Mouse (Mus musculus): ENCODE results near the gene Abhd10. TPM values are rescaled to one million over a fixed set of nuclear protein-coding genes. Genes with fewer than 3 reads are reported as not detected.
A peak's percentile ranks its signal among the peaks of the same experiment; 100 is the strongest.

The Abhd10 gene
- polyA plus RNA-seq, 1 experiment: 22.0 TPM

DNA sequence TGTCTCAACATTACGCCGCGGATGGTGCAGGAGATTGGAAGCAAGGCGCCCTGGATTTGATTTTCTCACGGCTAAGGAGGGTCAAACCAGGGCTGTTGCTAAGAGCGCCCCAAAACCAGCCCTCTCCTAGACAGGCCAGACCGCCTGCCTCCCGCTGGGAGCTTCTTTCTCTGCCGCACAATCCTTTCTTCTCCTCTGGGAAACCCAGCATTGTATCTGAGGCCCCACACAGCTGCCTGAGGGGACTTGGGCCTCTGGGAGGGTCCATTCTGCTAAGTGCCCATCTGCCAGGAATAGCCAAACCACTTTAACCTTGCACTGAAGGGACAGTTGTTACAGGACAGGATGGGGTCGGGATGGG, 18.0 kb downstream of the Abhd10 start:
- DNase-seq (ENCODE audit: low spot score): no peak

GRCm38 (mm10) chr16:45724061-45724741, 18.6 kb downstream of the Abhd10 start, which contains the start of gene Tagln3:
Tagln3 (minus strand) TSS chr16:45724608.
- DNase-seq (ENCODE audit: low spot score): no peak

- DNase-seq (ENCODE audit: low spot score): no peak
Measured at GRCm38 (mm10) chr16:45723172-45723901, 19.4 kb downstream of the Abhd10 start.

DNA sequence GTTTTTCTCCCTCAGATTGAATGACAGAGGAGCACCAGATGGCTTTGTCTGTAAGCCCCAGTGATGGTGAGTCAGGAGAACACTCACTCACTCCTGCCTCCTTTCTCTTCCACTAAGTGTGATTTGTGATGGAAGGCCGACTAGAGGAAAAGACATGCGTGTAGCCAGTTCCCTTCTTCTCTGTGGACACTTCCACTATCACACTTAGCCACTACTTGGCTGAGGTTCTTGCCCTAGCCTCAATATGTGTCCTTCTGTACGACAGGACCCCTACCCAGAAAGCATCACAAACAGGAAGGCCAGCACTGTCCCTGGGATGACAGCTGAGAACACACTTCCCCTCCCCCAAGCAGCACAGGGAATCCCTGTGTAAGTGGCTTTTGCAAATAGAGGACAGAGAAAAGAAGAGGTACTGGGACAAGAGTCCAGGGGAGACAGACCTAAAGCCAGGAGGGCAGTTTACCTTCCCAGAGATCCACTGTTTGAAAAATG, 20.2 kb downstream of the Abhd10 start:
- DNase-seq (ENCODE audit: low spot score): no peak

DNA sequence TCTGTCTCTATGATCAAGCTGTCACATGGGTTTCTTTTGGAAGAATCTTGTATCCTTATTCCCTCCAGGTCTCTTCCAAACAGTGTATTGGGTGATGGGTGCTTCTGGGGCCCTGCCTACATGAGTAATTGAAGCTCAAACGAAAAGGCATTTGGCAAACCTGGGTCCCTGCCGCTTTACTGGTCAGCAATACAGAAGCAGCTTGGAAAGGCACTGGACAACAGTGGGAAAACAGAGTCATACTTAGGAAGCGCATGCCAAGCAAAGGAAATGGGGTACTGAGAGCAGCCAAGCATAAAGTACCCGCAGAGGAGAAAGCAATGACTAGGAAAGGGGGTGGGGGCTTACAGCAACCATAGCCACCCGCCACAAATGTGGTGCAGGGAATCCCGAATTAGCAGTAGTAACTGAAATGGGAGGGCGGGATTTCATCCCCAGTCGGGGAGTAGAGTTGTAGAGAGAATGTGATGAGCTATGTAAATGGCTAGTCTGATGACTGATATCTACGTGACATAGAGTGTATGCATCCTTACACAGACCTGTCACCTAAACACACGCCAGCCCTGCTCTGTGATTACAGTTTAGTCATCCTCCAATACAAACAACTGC, 22.6 kb downstream of the Abhd10 start:
- DNase-seq (ENCODE audit: low spot score): no peak

GRCm38 (mm10) chr16:45718296-45718695, 24.5 kb downstream of the Abhd10 start:
- no peak for DNase-seq (ENCODE audit: low spot score)

DNA sequence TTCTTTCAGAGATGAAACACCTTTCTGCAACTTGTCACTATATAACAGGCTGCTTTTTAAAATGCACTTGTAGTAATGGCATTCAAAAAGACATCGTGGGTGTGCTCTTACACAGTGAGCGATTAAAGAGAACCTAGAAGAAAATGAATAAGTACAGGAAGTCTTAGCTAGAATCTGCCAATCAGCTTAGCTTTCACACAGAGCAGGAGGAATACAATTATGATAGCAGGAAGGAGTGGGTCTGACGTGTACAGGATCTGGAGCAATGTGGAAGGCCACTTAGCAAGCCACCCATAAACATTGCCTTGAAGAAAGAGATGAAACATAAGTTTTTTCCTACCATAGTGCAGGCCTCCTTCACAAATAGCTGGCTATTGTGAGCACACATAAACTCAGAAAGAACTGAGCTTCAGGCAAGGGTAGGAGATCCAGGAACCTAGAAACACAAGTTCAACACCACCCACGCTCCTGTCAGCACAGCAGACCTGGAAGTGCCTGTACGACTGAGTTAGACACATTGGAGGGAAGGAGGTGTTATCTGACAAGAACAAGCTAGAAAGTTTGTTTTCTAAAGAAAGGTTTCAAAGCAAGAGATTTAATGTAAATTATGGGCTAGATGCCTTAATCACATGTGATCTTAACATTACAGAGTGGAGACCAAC, 28.1 kb downstream of the Abhd10 start:
- DNase-seq (ENCODE audit: low spot score): no peak

- DNase-seq (ENCODE audit: low spot score): no peak
Measured at GRCm38 (mm10) chr16:45713878-45714277, 28.9 kb downstream of the Abhd10 start.

- no peak for DNase-seq (ENCODE audit: low spot score)
Measured at GRCm38 (mm10) chr16:45713261-45713660, 29.5 kb downstream of the Abhd10 start.

DNA sequence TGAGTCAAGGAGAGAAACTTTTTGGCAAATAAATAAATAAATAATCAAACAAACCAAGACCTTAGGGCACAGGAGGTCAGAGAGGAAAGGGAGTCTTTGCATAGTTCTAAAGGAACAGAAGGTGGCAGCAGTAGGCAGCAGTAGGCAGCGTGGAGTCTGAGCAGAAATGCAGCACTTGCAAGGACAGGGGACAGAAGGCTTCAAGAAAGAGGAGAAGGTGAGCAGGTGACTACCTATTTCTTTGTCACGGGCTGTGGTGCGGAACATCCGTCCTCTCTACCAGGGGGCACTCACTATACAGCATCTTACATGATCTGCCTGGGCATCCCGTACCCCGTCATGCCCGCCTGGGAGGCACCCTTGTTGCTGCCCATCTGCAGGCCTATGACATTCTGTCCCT, 31.5 kb downstream of the Abhd10 start:
- no peak for DNase-seq (ENCODE audit: low spot score)

DNA sequence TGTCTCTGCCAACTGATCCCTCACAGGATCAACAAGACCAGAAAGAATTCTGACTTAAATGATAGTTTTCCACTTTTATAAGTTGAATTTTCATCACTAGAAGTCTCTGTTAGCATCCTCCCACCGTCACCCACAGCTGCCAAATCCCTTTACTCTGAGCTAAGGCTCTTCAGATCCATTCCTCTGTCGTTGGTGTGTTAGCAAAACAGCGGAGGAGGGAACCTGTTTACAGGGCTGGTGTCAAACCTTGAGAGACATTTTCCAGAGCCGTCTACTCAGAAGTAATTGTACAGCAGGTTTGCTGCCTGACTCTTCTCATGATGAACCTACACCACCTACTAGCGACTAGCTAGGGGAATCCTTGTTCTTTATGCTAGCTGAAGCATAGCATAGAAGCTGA, 43.5 kb downstream of the Abhd10 start:
- DNase-seq (ENCODE audit: low spot score): no peak

GRCm38 (mm10) chr16:45697996-45698395, 44.8 kb downstream of the Abhd10 start:
- no peak for DNase-seq (ENCODE audit: low spot score)

DNA sequence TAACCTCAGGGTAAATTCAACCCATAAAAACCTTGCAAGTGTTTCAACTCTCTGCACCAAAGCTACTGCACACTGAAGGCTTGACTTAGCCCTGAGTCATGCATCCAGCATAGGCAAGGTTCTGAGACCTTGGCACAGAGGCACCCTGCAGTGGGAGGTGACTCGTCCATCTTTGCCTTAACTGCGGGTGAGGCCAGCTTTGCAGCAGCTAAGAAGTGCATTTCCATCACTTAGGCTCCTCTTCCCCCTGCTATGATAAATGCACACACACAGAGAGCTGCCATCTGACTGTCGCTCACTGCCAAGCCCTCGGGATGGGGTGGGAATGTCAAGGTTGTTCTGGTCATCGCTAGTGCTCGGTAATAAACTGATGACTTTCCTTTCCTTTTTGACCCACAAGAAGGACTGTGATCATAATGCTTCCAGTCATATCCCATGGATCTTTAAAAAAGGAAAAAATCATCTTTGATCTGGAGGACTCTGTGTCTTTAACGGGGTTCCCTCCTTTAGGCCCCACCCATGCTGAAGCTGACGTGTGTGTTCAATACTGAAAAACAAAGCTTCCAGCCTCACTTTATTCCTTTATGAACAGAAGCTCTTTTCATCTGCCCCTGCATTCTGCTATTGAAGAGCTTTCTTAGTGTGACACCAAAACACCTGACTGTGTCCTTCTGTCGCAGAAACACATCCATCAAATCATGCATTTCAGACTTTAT, 47.2 kb downstream of the Abhd10 start:
- DNase-seq (ENCODE audit: low spot score): no peak

- no peak for DNase-seq (ENCODE audit: low spot score)
Measured at GRCm38 (mm10) chr16:45693558-45693957, 49.2 kb downstream of the Abhd10 start, which contains the start of gene Tmprss7. Tmprss7 (minus strand) TSS chr16:45693658.

GRCm38 (mm10) chr16:45692851-45693250, 49.9 kb downstream of the Abhd10 start:
- no peak for DNase-seq (ENCODE audit: low spot score)

DNA sequence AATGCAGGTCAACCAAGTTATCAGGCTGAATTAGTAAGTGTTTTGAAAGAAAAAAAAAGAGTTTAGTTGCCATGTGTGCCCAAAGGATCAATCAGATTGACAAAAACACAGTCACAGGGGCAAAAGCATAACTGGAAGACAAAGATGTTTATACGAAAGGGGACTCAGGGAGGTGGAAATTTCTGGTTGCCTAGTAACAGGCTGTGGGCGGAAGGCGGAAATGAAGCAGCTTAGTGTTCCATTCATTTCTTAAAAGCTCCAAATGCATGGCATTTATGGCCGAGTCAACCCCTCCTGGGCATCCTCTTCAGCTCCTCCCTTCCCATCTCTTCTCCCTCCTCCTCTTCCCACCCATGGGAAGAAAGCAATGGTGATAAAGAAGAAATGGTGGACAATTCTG, 52.6 kb downstream of the Abhd10 start:
- DNase-seq (ENCODE audit: low spot score): no peak

DNA sequence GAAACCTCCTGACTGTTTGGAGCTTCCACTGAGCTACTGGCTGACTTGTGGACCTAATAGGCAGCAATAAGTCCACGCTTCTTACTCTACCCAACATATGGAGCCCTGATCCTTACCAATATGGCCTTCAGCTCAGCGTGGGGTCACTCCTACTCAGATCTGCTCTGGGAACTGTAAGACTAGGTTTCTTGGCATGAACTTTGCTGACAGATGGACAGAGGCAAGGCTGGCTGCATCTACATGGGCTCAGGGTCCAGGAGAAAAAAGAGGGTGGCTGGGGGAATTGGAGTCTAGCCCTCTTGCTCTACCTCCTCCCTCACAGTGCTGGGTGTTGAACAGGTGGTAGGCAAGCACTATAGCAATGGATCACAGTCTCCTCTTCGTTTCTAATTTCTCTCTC, 55.9 kb downstream of the Abhd10 start:
- no peak for DNase-seq (ENCODE audit: low spot score)

DNA sequence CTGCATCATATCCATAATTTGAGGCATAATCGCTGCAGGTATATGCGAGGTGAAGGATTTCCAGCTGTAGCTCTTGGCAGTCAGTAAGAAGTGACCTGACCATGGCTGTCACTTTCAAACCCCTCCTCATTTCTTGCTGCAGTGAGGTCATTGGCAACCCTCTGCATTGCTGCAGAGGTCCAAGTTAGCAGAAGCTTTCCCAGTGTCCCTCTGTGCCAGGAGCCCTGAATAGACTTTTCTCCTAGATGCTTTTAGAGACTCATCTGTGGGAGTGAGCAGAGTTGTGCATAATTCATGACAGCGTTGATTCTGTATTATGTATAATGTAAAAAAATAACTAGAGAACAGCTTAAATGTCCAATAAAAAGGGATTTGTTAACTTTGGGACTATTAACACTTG, 57.5 kb downstream of the Abhd10 start:
- DNase-seq (ENCODE audit: low spot score): no peak

DNA sequence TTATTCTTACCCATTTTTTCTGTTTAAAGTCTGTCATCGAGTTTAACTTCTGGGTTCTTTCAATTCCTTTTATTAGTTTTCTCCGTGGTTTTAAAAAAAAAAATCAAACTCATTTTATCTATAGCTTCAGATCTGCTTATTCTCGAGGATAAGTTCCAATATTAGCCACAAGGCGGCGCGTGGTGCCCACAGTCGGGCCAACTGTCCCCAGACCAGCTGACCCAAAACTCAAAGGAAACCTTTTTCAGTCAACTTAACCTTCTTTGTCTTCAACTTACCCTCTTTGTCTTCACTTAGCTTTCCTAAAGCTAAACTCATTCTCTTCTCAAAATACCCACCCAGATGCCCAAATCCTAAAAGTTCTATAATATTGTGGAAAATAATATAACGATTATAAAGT, 57.9 kb downstream of the Abhd10 start:
- peak; percentile 26 for DNase-seq (ENCODE audit: low spot score)

All from urinary bladder, adult 2 months (tissue).